Mouse (Mus musculus) liver, adult 2 months (tissue): Measurements from ENCODE around the gene Sf1. TPM values are rescaled to one million over a fixed set of nuclear protein-coding genes. Genes with fewer than 3 reads are reported as not detected.

ENCODE experiments used
- DNase-seq: peaks from one replicate; pipeline ENCODE4 v3.0.0-alpha.2; 2011; ENCODE audit warnings: low read depth, low spot score; ENCODE audit errors: extremely low read depth
- H3K27ac ChIP-seq: fragments of 200-500 bp; replicated peaks from 2 replicates; pipeline ENCODE4 v1.5.1; 2012; ENCODE audit warnings: low read depth, mild to moderate bottlenecking, control low read depth, inconsistent platforms, low read length; ENCODE audit not compliant: insufficient read depth
- H3K27me3 ChIP-seq: fragments of 200-500 bp; 2 replicates; pipeline ENCODE4 v1.6.1; 2012; ENCODE audit warnings: mild to moderate bottlenecking, moderate library complexity, low read length, inconsistent platforms; ENCODE audit not compliant: control insufficient read depth, insufficient read depth
- H3K36me3 ChIP-seq: fragments of 200-500 bp; 2 replicates; pipeline ENCODE4 v1.6.1; 2012; ENCODE audit warnings: low read length, inconsistent platforms; ENCODE audit not compliant: control insufficient read depth, insufficient read depth
- H3K4me1 ChIP-seq: fragments of 200-500 bp; 2 replicates; pipeline ENCODE4 v1.6.1; 2011; ENCODE audit warnings: low read length; ENCODE audit not compliant: control insufficient read depth, insufficient read depth
- H3K4me3 ChIP-seq: fragments of 200-500 bp; 2 replicates; pipeline ENCODE4 v1.5.1; 2011; ENCODE audit warnings: low read depth, mild to moderate bottlenecking, control low read depth, low read length, moderate library complexity; ENCODE audit not compliant: insufficient read depth
- H3K79me2 ChIP-seq: fragments of 200-500 bp; 2 replicates; pipeline ENCODE4 v1.6.1; 2012; ENCODE audit warnings: inconsistent platforms, mild to moderate bottlenecking, low read length, moderate library complexity; ENCODE audit not compliant: control insufficient read depth, insufficient read depth
- H3K9ac ChIP-seq: fragments of 200-500 bp; 2 replicates; pipeline ENCODE4 v1.6.1; 2012; ENCODE audit warnings: low read depth, mild to moderate bottlenecking, control low read depth, inconsistent platforms, low read length
- CTCF ChIP-seq: fragments of 200-500 bp; IDR thresholded peaks from 2 replicates; pipeline ENCODE4 v1.5.1; 2011; ENCODE audit warnings: low read depth, low read length, control low read depth
- POLR2A ChIP-seq: fragments of 200-500 bp; IDR thresholded peaks from 2 replicates; pipeline ENCODE4 v1.6.1; 2011; ENCODE audit warnings: low read length, control low read depth; ENCODE audit not compliant: insufficient read depth; ENCODE audit errors: extremely low read depth
- whole genome bisulfite sequencing: fragments of 180-500 bp; shearing (Covaris S2); methylation state at CpG from one replicate; pipeline ENCODE4 v1.1.7; 2018; 5-methylcytosine and 5-hydroxymethylcytosine counted together
- polyA plus RNA-seq: library from polyadenylated mRNA; depleted of rRNA; stranded (reverse); fragments of >200 nt; gene quantifications from 2 replicates; pipeline ENCODE4 v1.2.3, GENCODE M21; 2012; rRNA removed
- total RNA-seq: library from RNA; depleted of rRNA; stranded (reverse); fragments of >200 nt; gene quantifications from 2 replicates; pipeline ENCODE4 v1.2.3, GENCODE M21; 2014; rRNA removed

Gene Sf1
- total and polyA plus RNA-seq, 2 experiments, result 28.5 to 62.8 TPM

DNA sequence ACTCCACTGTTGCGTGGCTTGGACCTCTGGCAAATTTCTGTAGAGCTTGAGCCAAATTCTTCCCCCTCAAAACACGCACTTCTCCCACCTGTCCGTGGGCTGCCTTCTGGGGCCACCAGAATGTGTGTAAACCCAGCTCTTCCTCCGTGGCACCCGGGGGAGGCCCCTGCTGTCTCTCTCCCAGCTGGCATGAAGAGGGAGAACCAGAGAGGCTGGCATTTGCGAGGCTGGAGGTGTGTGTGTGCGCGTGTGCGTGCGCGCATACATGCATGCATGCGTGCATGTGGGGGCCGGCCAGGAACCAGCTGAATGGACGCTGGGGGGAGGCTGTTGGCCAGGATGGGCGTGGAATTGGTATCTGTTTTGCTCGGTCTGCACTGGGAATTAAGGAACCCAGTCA, 59.8 kb downstream of the Sf1 start:
- no peak for TF ChIP-seq CTCF
- no peak for TF ChIP-seq POLR2A
- WGBS, result 83% methylated on average over 16 of the region's 16 CpGs
- Histone ChIP-seq H3K79me2 (no peaks in the 10 kb centered on the region), H3K36me3 (no peaks in the 10 kb centered on the region), H3K27me3 (peaks cover 18% of the 10 kb centered on the region; the same call in 1 of the 2 replicates), H3K9ac (no peak overlapping the region), H3K4me1 (no peaks in the 10 kb centered on the region; the same call in 1 of the 2 replicates), H3K27ac (no peak overlapping the region), H3K4me3 (no peak overlapping the region)
- no peak for DNase-seq

DNA sequence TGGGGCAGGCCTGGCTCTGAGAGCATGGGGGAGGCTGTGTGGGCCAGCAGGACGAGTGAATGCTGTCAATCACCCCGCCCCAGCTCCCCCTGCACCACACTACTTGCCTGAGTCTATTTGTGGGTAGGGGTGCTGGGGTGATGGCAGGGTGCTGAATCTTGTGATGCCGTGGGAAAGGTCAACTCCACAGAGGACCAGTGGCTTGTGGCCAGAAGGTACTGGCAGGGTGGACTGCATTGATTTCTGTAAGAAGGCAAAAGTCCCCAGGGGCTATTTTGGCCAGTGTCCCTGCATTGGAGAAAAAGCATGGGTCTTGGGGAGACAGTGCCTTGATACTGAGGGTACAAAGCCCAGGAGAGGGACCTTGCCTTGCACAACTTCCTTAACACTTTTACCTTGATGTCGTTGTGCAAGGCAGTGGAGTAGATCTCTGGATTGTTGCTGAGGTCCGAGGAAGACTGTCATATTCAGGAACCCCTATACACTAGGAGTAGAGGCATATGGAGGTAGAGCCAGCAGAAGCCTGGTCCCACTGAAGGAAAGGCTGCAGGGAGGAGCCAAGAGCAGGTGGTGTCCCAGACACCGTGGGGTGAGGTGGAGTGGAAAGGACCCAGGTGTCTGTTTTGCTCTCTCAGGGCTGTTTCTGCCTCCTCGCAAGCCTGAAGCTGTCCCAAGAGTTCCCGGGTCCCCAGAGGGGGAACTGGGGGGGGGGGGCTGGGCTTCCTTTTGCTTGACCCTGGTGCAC, 60.8 kb downstream of the Sf1 start:
- DNase-seq, result no peak
- Histone ChIP-seq H3K4me3 (no peak overlapping the region), H3K27ac (no peak overlapping the region), H3K4me1 (no peaks in the 10 kb centered on the region; the same call in 1 of the 2 replicates), H3K79me2 (no peaks in the 10 kb centered on the region), H3K27me3 (peaks cover 23% of the 10 kb centered on the region), H3K36me3 (no peaks in the 10 kb centered on the region), H3K9ac (no peak overlapping the region)
- 63% methylated on average over 8 of the region's 8 CpGs for WGBS
- TF ChIP-seq CTCF (no peak), POLR2A (no peak)

DNA sequence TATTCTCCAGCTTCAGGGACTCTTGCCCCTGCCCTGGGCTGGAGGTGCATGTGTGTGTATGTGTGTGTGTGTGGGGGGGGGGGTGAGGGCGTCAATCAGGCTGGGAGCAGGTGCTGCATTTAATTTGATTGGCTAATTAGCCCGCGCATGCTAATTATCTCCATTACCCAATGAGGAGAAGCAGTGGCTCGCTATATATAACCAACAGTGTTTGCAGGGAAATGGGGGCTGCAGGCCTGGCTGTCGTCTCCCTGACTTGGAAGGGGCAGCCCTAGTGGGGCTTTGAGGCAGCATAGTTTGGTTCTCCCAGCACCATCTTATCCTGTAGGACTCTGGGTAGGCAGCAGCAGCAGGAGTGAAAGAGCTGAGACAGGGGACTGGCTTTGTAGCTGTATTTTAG, 62.1 kb downstream of the Sf1 start:
- no peak for TF ChIP-seq CTCF
- TF ChIP-seq POLR2A, result no peak
- H3K4me1 ChIP-seq, result no peaks in the 10 kb centered on the region; the same call in 1 of the 2 replicates
- no peaks in the 10 kb centered on the region for H3K36me3 ChIP-seq
- no peaks in the 10 kb centered on the region for H3K79me2 ChIP-seq
- no peak for DNase-seq
- H3K27me3 ChIP-seq, result peaks cover 23% of the 10 kb centered on the region
- 61% methylated on average over 5 of the region's 5 CpGs for WGBS
- no peak overlapping the region for H3K9ac ChIP-seq
- H3K4me3 ChIP-seq, result no peak overlapping the region
- H3K27ac ChIP-seq, result no peak overlapping the region

DNA sequence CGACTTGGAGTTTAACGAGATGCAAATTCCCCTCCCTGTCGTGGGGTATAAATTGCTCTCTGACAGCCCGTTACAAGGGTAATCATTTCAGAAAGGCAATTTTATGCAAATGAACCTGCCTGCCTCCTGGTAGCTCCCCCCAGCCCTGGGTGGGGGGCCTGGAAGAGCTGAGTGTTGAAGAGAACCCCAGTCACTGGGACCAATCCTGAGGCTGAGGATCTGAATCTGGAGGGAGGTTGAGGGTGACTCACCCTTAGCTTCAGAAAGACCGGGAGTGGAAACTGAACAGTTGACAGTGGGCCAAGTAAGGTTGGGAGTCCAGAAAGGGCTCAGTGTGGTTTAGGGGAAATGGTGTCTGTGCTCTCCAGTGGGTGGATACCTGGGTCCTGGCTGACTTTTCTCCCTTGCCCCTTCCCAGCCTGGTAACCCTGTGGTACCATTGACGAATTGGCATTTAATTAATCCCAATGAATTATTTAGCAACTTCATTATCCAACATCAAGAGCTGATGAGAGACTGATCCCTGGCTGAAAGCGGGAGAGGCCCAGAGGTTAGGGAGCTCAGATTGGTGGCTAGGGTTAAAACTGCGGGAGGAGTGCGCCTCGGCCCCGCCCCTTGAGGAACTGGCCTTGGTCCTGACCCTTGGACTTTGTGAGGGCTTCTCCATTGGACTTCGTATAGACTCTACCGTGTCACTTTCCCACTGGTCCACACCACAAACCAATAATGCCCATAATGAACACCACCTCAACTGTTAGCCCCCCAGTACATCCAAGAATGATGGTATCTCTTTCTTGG, 63.4 kb downstream of the Sf1 start:
- TF ChIP-seq CTCF, result no peak
- no peak for TF ChIP-seq POLR2A
- Histone ChIP-seq H3K27me3 (peaks cover 25% of the 10 kb centered on the region), H3K9ac (no peak overlapping the region), H3K36me3 (no peaks in the 10 kb centered on the region), H3K79me2 (no peaks in the 10 kb centered on the region), H3K4me3 (no peak overlapping the region), H3K4me1 (no peaks in the 10 kb centered on the region; the same call in 1 of the 2 replicates), H3K27ac (no peak overlapping the region)
- 25% methylated on average over 13 of the region's 13 CpGs for WGBS
- DNase-seq, result no peak

Other genes with a start within 250 kb of the Sf1 start
- 4.0 and 4.9 TPM in 2 replicates for gene Sac3d1, start 245.0 kb upstream of the Sf1 start, total RNA-seq
- gene Sac3d1, start 245.0 kb upstream of the Sf1 start, polyA plus RNA-seq, result 19.4 and 22.0 TPM in 2 replicates
- 7.2 and 10.5 TPM in 2 replicates for gene Snx15, start 235.4 kb upstream of the Sf1 start, total RNA-seq
- gene Snx15, start 235.4 kb upstream of the Sf1 start, polyA plus RNA-seq, result 19.1 and 20.5 TPM in 2 replicates
- 0.74 and 1.6 TPM in 2 replicates for gene Batf2, start 222.7 kb upstream of the Sf1 start, total RNA-seq
- 1.1 and 2.4 TPM in 2 replicates for gene Batf2, start 222.7 kb upstream of the Sf1 start, polyA plus RNA-seq
- 2.5 and 3.0 TPM in 2 replicates for gene Arl2, start 222.1 kb upstream of the Sf1 start, total RNA-seq
- 13.9 and 16.3 TPM in 2 replicates for gene Arl2, start 222.1 kb upstream of the Sf1 start, polyA plus RNA-seq
- not detected in 2 replicates for gene Majin, start 179.3 kb upstream of the Sf1 start, total RNA-seq
- gene Majin, start 179.3 kb upstream of the Sf1 start, polyA plus RNA-seq, result 0.14 TPM in 1 of 2 replicates, not detected in the other
- gene Gpha2, start 137.3 kb upstream of the Sf1 start, total RNA-seq, result 0.27 and 0.28 TPM in 2 replicates
- not detected in 2 replicates for gene Gpha2, start 137.3 kb upstream of the Sf1 start, polyA plus RNA-seq
- gene Ppp2r5b, start 127.8 kb upstream of the Sf1 start, total RNA-seq, result 3.2 and 3.3 TPM in 2 replicates
- 12.5 and 14.5 TPM in 2 replicates for gene Ppp2r5b, start 127.8 kb upstream of the Sf1 start, polyA plus RNA-seq
- 9.1 and 16.0 TPM in 2 replicates for gene Atg2a, start 122.0 kb upstream of the Sf1 start, total RNA-seq
- gene Atg2a, start 122.0 kb upstream of the Sf1 start, polyA plus RNA-seq, result 26.8 and 32.3 TPM in 2 replicates
- gene Ehd1, start 87.0 kb upstream of the Sf1 start, total RNA-seq, result 25.3 and 29.7 TPM in 2 replicates
- 140 and 154 TPM in 2 replicates for gene Ehd1, start 87.0 kb upstream of the Sf1 start, polyA plus RNA-seq
- 3.1 and 4.6 TPM in 2 replicates for gene Cdc42bpg, start 57.2 kb upstream of the Sf1 start, total RNA-seq
- 6.7 and 7.3 TPM in 2 replicates for gene Cdc42bpg, start 57.2 kb upstream of the Sf1 start, polyA plus RNA-seq
- 9.3 and 10.1 TPM in 2 replicates for gene Men1, start 28.7 kb upstream of the Sf1 start, total RNA-seq
- 26.6 and 29.4 TPM in 2 replicates for gene Men1, start 28.7 kb upstream of the Sf1 start, polyA plus RNA-seq
- 12.8 and 17.1 TPM in 2 replicates for gene Map4k2, start 22.6 kb upstream of the Sf1 start, total RNA-seq
- gene Map4k2, start 22.6 kb upstream of the Sf1 start, polyA plus RNA-seq, result 33.0 and 39.1 TPM in 2 replicates
- gene Pygm, start 20.7 kb downstream of the Sf1 start, total RNA-seq, result 0.94 and 1.6 TPM in 2 replicates
- gene Pygm, start 20.7 kb downstream of the Sf1 start, polyA plus RNA-seq, result 1.1 and 2.3 TPM in 2 replicates
- gene Rasgrp2, start 35.6 kb downstream of the Sf1 start, total RNA-seq, result 19.9 and 23.4 TPM in 2 replicates
- 36.5 and 39.5 TPM in 2 replicates for gene Rasgrp2, start 35.6 kb downstream of the Sf1 start, polyA plus RNA-seq
- gene Nrxn2, start 55.0 kb downstream of the Sf1 start, total RNA-seq, result 0.28 and 1.1 TPM in 2 replicates
- 1.2 and 2.4 TPM in 2 replicates for gene Nrxn2, start 55.0 kb downstream of the Sf1 start, polyA plus RNA-seq
- 0.34 TPM in 1 of 2 replicates, not detected in the other for gene Slc22a12, start 179.3 kb downstream of the Sf1 start, total RNA-seq
- gene Slc22a12, start 179.3 kb downstream of the Sf1 start, polyA plus RNA-seq, result not detected in 2 replicates